Mouse (Mus musculus): Measurements from ENCODE around the gene Cdk17.

- no peak for TF ChIP-seq POLR2A (IDR thresholded peaks at IDR 0.05; ENCODE audit: extremely low read depth, insufficient read depth, low read length)
- no peak for TF ChIP-seq CTCF (IDR thresholded peaks at IDR 0.05; ENCODE audit: low read depth, low read length)
These were observed 99.2 kb downstream of the Cdk17 start for GRCm38 (mm10) chr10:93259826-93260225.

All from liver, adult 2 months (tissue).